Mouse (Mus musculus): ENCODE results near the gene Pmp22.

The Pmp22 gene

GRCm38 (mm10) chr11:63163986-63164682, 35.4 kb downstream of the Pmp22 start:
- DNase-seq = no peak

- DNase-seq = no peak
These were observed 36.1 kb downstream of the Pmp22 start for GRCm38 (mm10) chr11:63164756-63165484.

- no peak for DNase-seq
These were observed 39.0 kb downstream of the Pmp22 start for GRCm38 (mm10) chr11:63167826-63168225.

- DNase-seq = no peak
These were observed 39.9 kb downstream of the Pmp22 start for GRCm38 (mm10) chr11:63168551-63169258.

- DNase-seq = no peak
These were observed 43.2 kb downstream of the Pmp22 start for GRCm38 (mm10) chr11:63171977-63172376.

GRCm38 (mm10) chr11:63173604-63174003, 44.8 kb downstream of the Pmp22 start:
- DNase-seq = no peak

GRCm38 (mm10) chr11:63175302-63175701, 46.5 kb downstream of the Pmp22 start:
- DNase-seq = peak; percentile 15

GRCm38 (mm10) chr11:63176416-63176815, 47.6 kb downstream of the Pmp22 start:
- DNase-seq = no peak

GRCm38 (mm10) chr11:63180262-63181101, 51.7 kb downstream of the Pmp22 start:
- DNase-seq = no peak

GRCm38 (mm10) chr11:63188803-63189202, 60.0 kb downstream of the Pmp22 start:
- no peak for DNase-seq

- DNase-seq = no peak
These were observed 69.3 kb downstream of the Pmp22 start for GRCm38 (mm10) chr11:63198070-63198469.

GRCm38 (mm10) chr11:63201989-63202535, 73.3 kb downstream of the Pmp22 start:
- DNase-seq = no peak
